Mouse (Mus musculus): ENCODE measurements around the gene Sez6l2. TPM values are rescaled to one million over a fixed set of nuclear protein-coding genes. Genes with fewer than 3 reads are reported as not detected.
A peak's percentile ranks its signal among the peaks of the same experiment; 100 is the strongest.

Sez6l2 gene
- polyA plus RNA-seq, 1 experiment from 2014 or later: 1.7 TPM

DNA sequence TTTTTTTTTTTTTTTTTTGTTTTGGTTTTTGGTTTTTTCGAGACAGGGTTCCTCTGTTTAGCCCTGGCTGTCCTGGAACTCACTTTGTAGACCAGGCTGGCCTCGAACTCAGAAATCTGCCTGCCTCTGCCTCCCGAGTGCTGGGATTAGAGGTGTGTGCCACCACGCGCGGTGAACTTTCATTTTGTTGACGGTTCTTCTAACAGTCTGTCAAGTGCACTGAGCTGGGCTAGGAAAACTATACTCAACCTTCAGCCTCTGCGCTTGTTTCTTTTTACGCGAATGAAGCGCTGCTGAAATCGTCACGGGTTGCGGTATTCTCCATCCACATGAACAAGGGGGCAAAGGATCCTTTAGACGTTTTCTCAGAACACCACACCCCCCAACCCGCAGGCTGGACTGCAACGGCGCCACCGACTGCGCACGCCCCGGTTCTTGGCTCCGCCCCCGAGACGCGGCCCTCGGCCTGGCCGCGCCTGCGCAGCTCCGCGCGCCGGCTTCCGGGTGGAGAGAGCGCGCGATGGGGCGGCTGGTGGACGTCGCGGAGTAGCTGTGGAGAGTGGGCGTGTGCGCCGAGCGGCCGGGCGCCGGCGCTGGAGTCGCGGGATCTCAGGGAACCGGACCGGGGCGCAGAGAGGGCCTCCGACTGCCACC lies 21.9 kb upstream of the Sez6l2 start, which contains the start of gene Kctd13:
Gene Kctd13 (plus strand): TSS at position 496 of the 654 bp plus-strand sequence.
- H3K4me2 ChIP-seq (replicated peaks; ENCODE audit: low read depth, low read length): peak within 1 kb of the TSS; percentile 86
- peak; percentile 97 for ATAC-seq (ENCODE audit: low FRiP score, low TSS enrichment)
- H3K4me1 ChIP-seq (ENCODE audit: control insufficient read depth, insufficient read depth, low read length): peaks cover 9% of the 10 kb centered on the region
- H3K4me3 ChIP-seq (ENCODE audit: low read length): peak within 1 kb of the TSS; percentile 69
- peak within 1 kb of the TSS; percentile 5; the same call in 1 of the 2 replicates for H3K27ac ChIP-seq (ENCODE audit: low read depth, low read length)
- H3K9ac ChIP-seq (ENCODE audit: low read depth, low read length): peak within 1 kb of the TSS; percentile 72
- WGBS: 4% methylated on average over 56 of the region's 56 CpGs
- no peaks in the 10 kb centered on the region for H3K9me3 ChIP-seq (ENCODE audit: control insufficient read depth, low read length)
- peaks cover 22% of the 10 kb centered on the region; the same call in 1 of the 2 replicates for H3K36me3 ChIP-seq (ENCODE audit: control insufficient read depth, insufficient read depth, low read length)
- H3K27me3 ChIP-seq (ENCODE audit: control insufficient read depth, insufficient read depth, low read length): no peaks in the 10 kb centered on the region

DNA sequence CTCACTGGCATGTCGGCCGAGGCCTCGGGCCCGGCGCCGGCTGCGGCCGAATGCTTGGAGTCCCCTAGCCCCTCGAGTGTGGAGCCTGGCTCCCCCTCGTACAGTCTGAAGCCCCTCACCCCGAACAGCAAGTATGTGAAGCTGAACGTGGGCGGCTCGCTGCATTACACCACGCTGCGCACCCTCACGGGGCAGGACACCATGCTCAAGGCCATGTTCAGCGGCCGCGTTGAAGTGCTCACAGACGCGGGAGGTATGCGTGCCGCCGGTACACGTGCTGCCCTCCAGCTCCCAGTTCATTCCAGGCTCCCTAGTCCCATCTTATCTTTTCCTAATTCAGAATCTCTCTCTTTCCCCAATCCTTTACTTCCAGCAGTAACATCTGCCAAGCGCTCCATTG lies 21.3 kb upstream of the Sez6l2 start:
- no peaks in the 10 kb centered on the region for H3K9me3 ChIP-seq (ENCODE audit: control insufficient read depth, low read length)
- peak; percentile 78 for ATAC-seq (ENCODE audit: low FRiP score, low TSS enrichment)
- peak overlapping the region; percentile 72 for H3K9ac ChIP-seq (ENCODE audit: low read depth, low read length)
- peak overlapping the region; percentile 86 for H3K4me2 ChIP-seq (replicated peaks; ENCODE audit: low read depth, low read length)
- H3K27me3 ChIP-seq (ENCODE audit: control insufficient read depth, insufficient read depth, low read length): no peaks in the 10 kb centered on the region
- WGBS: under 1% methylated on average over 26 of the region's 27 CpGs
- H3K4me3 ChIP-seq (ENCODE audit: low read length): peak overlapping the region; percentile 69
- H3K4me1 ChIP-seq (ENCODE audit: control insufficient read depth, insufficient read depth, low read length): peaks cover 9% of the 10 kb centered on the region
- peaks cover 22% of the 10 kb centered on the region; the same call in 1 of the 2 replicates for H3K36me3 ChIP-seq (ENCODE audit: control insufficient read depth, insufficient read depth, low read length)
- peak overlapping the region; percentile 5; the same call in 1 of the 2 replicates for H3K27ac ChIP-seq (ENCODE audit: low read depth, low read length)

DNA sequence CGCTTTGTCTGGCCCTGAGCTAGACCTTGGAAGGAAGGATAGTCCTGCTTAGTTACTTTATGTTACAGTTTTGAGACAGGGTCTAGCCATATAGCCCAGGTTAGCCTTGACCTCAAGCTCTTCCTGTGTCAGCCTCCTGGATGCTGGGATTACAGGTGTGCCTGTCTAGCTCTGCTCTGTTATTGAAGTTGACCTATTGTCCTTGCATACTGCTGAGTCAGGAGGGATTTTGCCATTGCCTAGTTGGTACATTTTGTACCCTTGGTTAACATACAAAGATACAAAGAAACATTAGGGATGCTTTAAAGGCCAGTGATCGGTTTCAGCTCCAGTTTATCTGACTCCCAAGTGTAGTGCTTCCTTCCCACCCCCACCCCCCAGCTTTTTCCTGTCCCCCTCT lies 17.7 kb upstream of the Sez6l2 start:
- 87% methylated on average over 2 of the region's 2 CpGs for WGBS
- Histone ChIP-seq H3K4me2 (replicated peaks; ENCODE audit: low read depth, low read length) (no peak overlapping the region), H3K27me3 (ENCODE audit: control insufficient read depth, insufficient read depth, low read length) (no peaks in the 10 kb centered on the region), H3K9ac (ENCODE audit: low read depth, low read length) (no peak overlapping the region), H3K4me3 (ENCODE audit: low read length) (no peak overlapping the region), H3K4me1 (ENCODE audit: control insufficient read depth, insufficient read depth, low read length) (peaks cover 9% of the 10 kb centered on the region), H3K27ac (ENCODE audit: low read depth, low read length) (no peak overlapping the region), H3K36me3 (ENCODE audit: control insufficient read depth, insufficient read depth, low read length) (peaks cover 42% of the 10 kb centered on the region), H3K9me3 (ENCODE audit: control insufficient read depth, low read length) (no peaks in the 10 kb centered on the region)
- no peak for ATAC-seq (ENCODE audit: low FRiP score, low TSS enrichment)

DNA sequence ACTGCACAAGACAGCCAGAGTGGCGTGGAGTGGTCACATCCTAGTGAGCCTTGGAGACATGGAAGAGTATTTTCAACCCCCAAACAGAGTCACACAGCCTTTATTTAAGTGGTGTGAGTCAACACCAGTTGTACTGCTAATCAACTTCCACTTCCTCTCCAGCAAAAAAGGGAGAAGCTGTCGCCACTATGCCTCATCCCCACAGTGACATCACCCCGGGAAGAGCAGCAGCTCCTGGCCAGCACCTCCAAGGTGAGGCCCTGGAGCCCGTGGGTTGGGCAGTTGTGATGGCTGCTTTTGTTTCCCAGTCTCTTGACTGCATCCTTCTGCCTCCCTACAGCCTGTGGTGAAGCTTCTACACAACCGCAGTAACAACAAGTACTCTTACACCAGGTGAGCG lies 9.2 kb upstream of the Sez6l2 start:
- Histone ChIP-seq H3K27ac (ENCODE audit: low read depth, low read length) (no peak overlapping the region), H3K36me3 (ENCODE audit: control insufficient read depth, insufficient read depth, low read length) (peaks cover 31% of the 10 kb centered on the region), H3K9ac (ENCODE audit: low read depth, low read length) (no peak overlapping the region), H3K27me3 (ENCODE audit: control insufficient read depth, insufficient read depth, low read length) (no peaks in the 10 kb centered on the region), H3K4me1 (ENCODE audit: control insufficient read depth, insufficient read depth, low read length) (no peaks in the 10 kb centered on the region), H3K4me3 (ENCODE audit: low read length) (no peak overlapping the region), H3K4me2 (replicated peaks; ENCODE audit: low read depth, low read length) (no peak overlapping the region), H3K9me3 (ENCODE audit: control insufficient read depth, low read length) (no peaks in the 10 kb centered on the region)
- 43% methylated on average over 6 of the region's 6 CpGs for WGBS
- ATAC-seq (ENCODE audit: low FRiP score, low TSS enrichment): no peak

DNA sequence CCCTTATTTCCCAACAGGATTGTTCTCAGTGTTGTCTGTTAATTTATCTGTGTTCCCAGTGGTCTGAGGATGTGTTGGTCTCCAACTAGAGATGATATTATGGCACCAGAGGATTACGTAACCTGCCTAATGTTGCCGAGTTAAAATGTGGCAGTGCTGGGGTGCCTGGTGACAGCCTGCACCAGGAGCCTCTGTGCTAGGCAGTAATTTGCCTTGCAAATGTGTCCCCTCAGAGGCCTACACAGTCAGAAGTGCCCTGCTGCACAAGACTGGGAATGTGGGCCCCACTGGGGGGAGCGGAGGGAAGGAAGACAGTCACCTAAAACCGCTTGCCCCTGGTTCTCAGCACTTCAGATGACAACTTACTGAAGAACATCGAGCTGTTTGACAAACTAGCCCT lies 8.6 kb upstream of the Sez6l2 start:
- ATAC-seq (ENCODE audit: low FRiP score, low TSS enrichment): no peak
- Histone ChIP-seq H3K9me3 (ENCODE audit: control insufficient read depth, low read length) (no peaks in the 10 kb centered on the region), H3K9ac (ENCODE audit: low read depth, low read length) (no peak overlapping the region), H3K36me3 (ENCODE audit: control insufficient read depth, insufficient read depth, low read length) (peaks cover 25% of the 10 kb centered on the region), H3K4me3 (ENCODE audit: low read length) (no peak overlapping the region), H3K4me2 (replicated peaks; ENCODE audit: low read depth, low read length) (no peak overlapping the region), H3K4me1 (ENCODE audit: control insufficient read depth, insufficient read depth, low read length) (no peaks in the 10 kb centered on the region), H3K27me3 (ENCODE audit: control insufficient read depth, insufficient read depth, low read length) (no peaks in the 10 kb centered on the region), H3K27ac (ENCODE audit: low read depth, low read length) (no peak overlapping the region)
- WGBS: 76% methylated on average over 5 of the region's 5 CpGs

DNA sequence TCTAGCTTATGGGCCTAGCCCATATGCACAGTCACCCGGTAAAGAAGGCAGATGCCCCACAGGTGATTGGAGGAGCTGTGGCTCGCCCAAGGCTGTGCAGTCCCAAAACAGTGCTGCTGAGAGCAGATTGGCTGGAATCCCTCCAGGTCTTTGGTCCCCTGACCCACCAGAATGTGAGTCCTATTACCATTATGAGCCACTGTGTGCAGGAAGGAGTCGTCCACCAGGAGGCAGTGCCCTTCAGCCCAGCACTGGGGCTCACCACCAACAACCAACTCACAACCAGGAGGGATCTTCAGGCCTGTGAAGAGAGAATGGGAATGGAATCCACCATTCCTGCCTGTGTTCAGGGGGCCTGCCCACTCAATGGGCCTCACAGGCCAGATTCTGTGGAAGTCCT lies 3.8 kb upstream of the Sez6l2 start:
- H3K9ac ChIP-seq (ENCODE audit: low read depth, low read length): no peak overlapping the region
- WGBS: 32% methylated on average over 3 of the region's 3 CpGs
- H3K4me2 ChIP-seq (replicated peaks; ENCODE audit: low read depth, low read length): no peak overlapping the region
- H3K4me3 ChIP-seq (ENCODE audit: low read length): no peak overlapping the region
- peaks cover 17% of the 10 kb centered on the region; the same call in 1 of the 2 replicates for H3K36me3 ChIP-seq (ENCODE audit: control insufficient read depth, insufficient read depth, low read length)
- H3K27me3 ChIP-seq (ENCODE audit: control insufficient read depth, insufficient read depth, low read length): peaks cover 17% of the 10 kb centered on the region
- H3K9me3 ChIP-seq (ENCODE audit: control insufficient read depth, low read length): no peaks in the 10 kb centered on the region
- peaks cover 3% of the 10 kb centered on the region; the same call in 1 of the 2 replicates for H3K4me1 ChIP-seq (ENCODE audit: control insufficient read depth, insufficient read depth, low read length)
- no peak overlapping the region for H3K27ac ChIP-seq (ENCODE audit: low read depth, low read length)
- no peak for ATAC-seq (ENCODE audit: low FRiP score, low TSS enrichment)

DNA sequence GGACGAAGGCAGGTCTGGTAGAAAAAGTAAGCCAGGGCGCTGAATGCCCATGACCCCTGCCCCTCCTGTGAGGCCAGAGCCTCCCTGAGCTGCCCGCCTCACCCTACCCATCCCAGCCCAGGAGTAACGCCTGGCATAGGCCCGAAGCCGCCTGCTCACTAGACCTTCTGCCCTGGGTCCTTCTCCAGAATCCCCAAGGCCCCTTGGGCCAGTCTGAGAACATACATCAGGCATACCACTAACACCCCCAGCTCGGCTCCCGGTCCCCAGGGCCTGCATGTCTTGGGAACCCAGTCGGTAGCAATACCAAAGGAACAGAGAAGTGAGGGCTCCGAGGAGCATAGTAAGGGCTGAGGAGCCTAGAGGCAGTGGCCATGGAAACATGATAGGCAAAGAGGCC lies 1.7 kb upstream of the Sez6l2 start:
- no peak overlapping the region for H3K4me3 ChIP-seq (ENCODE audit: low read length)
- peaks cover 22% of the 10 kb centered on the region for H3K27me3 ChIP-seq (ENCODE audit: control insufficient read depth, insufficient read depth, low read length)
- H3K4me2 ChIP-seq (replicated peaks; ENCODE audit: low read depth, low read length): no peak overlapping the region
- no peak overlapping the region for H3K27ac ChIP-seq (ENCODE audit: low read depth, low read length)
- H3K36me3 ChIP-seq (ENCODE audit: control insufficient read depth, insufficient read depth, low read length): peaks cover 11% of the 10 kb centered on the region; the same call in 1 of the 2 replicates
- H3K9ac ChIP-seq (ENCODE audit: low read depth, low read length): no peak overlapping the region
- WGBS: 85% methylated on average over 10 of the region's 10 CpGs
- H3K4me1 ChIP-seq (ENCODE audit: control insufficient read depth, insufficient read depth, low read length): peaks cover 3% of the 10 kb centered on the region; the same call in 1 of the 2 replicates
- ATAC-seq (ENCODE audit: low FRiP score, low TSS enrichment): no peak
- H3K9me3 ChIP-seq (ENCODE audit: control insufficient read depth, low read length): no peaks in the 10 kb centered on the region

DNA sequence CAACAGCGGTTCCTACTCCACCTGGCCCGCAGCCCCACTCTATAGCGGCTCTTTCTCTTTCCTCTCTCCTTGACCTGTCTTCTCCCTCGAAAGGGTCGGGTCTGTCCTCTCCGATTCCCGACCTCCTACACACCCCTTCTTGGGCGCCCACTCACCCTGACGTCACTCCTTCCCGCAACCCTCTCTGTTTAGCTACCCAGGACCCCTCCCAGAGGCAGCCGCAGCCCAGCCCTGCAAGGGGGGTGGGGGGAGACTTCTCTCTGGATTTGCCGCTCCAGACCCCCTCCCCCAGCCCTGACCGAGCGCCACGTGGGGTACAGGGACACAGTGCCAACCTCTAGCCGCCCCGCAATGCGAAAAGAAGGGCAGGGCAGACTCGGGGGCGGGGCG lies 965 bp upstream of the Sez6l2 start, which contains the start of gene Asphd1:
Gene Asphd1 (minus strand): TSS at position 180 of the 390 bp plus-strand sequence.
- WGBS: 1% methylated on average over 21 of the region's 21 CpGs
- peaks cover 8% of the 10 kb centered on the region; the same call in 1 of the 2 replicates for H3K36me3 ChIP-seq (ENCODE audit: control insufficient read depth, insufficient read depth, low read length)
- H3K27ac ChIP-seq (ENCODE audit: low read depth, low read length): no peak within 1 kb of the TSS
- peak; percentile 58 for ATAC-seq (ENCODE audit: low FRiP score, low TSS enrichment)
- H3K4me2 ChIP-seq (replicated peaks; ENCODE audit: low read depth, low read length): peak within 1 kb of the TSS; percentile 89
- no peaks in the 10 kb centered on the region for H3K9me3 ChIP-seq (ENCODE audit: control insufficient read depth, low read length)
- peak within 1 kb of the TSS; percentile 1; the same call in 1 of the 2 replicates for H3K9ac ChIP-seq (ENCODE audit: low read depth, low read length)
- H3K4me1 ChIP-seq (ENCODE audit: control insufficient read depth, insufficient read depth, low read length): peaks cover 3% of the 10 kb centered on the region; the same call in 1 of the 2 replicates
- H3K27me3 ChIP-seq (ENCODE audit: control insufficient read depth, insufficient read depth, low read length): peaks cover 22% of the 10 kb centered on the region
- H3K4me3 ChIP-seq (ENCODE audit: low read length): peak within 1 kb of the TSS; percentile 48

Data from kidney, embryonic 14.5 days (tissue).